Mouse (Mus musculus): ENCODE results near the gene Abca14.

DNA sequence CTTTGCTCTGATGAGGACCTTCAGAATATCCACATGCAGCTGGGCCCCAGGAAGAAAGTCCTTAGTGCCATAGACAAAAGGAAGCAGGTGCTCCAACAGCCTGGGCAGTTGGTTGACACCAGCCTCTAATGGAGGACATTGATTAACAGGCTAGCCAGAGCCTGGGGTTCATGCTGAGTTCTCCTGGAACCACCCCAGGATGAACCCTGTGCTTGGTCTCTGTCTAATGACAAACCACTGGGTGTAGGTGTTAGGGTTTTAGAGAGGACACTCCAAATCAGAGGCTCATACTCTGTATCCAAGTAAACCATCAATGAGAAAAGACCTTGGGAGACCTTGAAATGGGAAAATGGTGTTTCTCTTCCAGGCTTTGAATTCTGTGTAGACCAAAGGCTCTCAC, 20.9 kb upstream of the Abca14 start:
- TF ChIP-seq CHD2 (IDR thresholded peaks at IDR 0.05; ENCODE audit: low read depth, low read length) (no peak), ZC3H11A (IDR thresholded peaks at IDR 0.05; ENCODE audit: borderline replicate concordance, low read depth, low read length) (no peak), MAFK (IDR thresholded peaks at IDR 0.05; ENCODE audit: insufficient read depth, low read depth, low read length) (no peak), ZNF384 (IDR thresholded peaks at IDR 0.05; ENCODE audit: low read depth, low read length) (no peak)
